Mouse (Mus musculus) olfactory bulb, adult 2 months (tissue): ENCODE results near the gene Il15. TPM values are rescaled to one million over a fixed set of nuclear protein-coding genes. Genes with fewer than 3 reads are reported as not detected.
A peak's percentile ranks its signal among the peaks of the same experiment; 100 is the strongest.

Experiments used
- H3K27ac ChIP-seq: fragments of 200-500 bp; 2 replicates; pipeline ENCODE4 v1.5.1; 2012; ENCODE audit warnings: low read depth, low read length; ENCODE audit not compliant: insufficient read depth
- H3K4me1 ChIP-seq: fragments of 200-500 bp; 2 replicates; pipeline ENCODE4 v1.6.1; 2012; ENCODE audit warnings: low read length; ENCODE audit not compliant: control insufficient read depth, insufficient read depth
- H3K4me3 ChIP-seq: fragments of 200-500 bp; 2 replicates; pipeline ENCODE4 v1.5.1; 2012; ENCODE audit warnings: mild to moderate bottlenecking, low read depth, low read length, moderate library complexity; ENCODE audit not compliant: insufficient read depth
- CTCF ChIP-seq: fragments of 200-500 bp; IDR thresholded peaks from 2 replicates; pipeline ENCODE4 v1.5.1; 2012; ENCODE audit warnings: low read depth, mild to moderate bottlenecking, low read length, moderate library complexity; ENCODE audit not compliant: insufficient read depth
- POLR2A ChIP-seq: fragments of 200-500 bp; IDR thresholded peaks from 2 replicates; pipeline ENCODE4 v1.6.1; 2012; ENCODE audit warnings: mild to moderate bottlenecking, low read depth, low read length, moderate library complexity; ENCODE audit not compliant: insufficient read depth
- WGBS: fragments of 180-500 bp; shearing (Covaris S2); methylation state at CpG from one replicate; pipeline ENCODE4 v1.1.7; 2018; 5-methylcytosine and 5-hydroxymethylcytosine counted together
- polyA plus RNA-seq: library from polyadenylated mRNA; stranded (reverse); fragments of >200 nt; gene quantifications from 2 replicates; pipeline ENCODE4 v1.2.4, GENCODE M21; 2012; ENCODE audit warnings: low replicate concordance; ENCODE audit not compliant: missing spikeins, insufficient read depth, insufficient read length

The Il15 gene
- polyA plus RNA-seq = not detected in 2 replicates

DNA sequence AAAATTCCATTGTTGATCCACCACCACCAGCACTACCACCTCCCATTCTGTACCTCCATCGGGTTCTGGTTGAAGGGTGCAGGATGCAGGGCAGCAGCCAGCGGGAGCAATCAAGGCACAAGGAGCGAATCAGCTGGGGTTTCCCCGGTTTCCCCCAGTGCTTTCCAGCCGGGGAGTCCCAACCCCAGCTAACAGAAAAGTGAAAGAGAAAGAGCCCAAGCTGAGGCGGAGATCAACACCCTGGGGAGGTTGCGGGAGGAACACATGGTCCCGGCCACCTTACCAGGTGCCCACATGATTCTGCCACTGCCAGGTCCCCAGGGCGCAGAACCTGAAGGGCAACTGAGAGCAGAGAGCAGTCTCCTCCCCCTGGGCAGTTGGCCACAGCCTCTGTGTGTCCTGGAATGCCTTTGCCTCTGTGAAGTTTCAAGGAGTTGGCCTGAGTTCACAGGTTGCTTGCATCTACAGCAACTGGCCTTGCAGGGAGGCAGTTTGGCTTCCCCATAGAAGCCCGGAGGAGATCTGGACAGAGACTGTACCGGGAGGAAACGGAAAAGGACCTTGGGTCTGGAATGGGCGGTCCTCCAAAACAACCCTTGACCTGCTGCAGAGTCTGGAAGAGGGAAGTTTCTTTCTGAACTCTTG is at the start of gene Il15:
Gene Il15, minus strand, starts transcription at position 537 of the 645 bp plus-strand sequence.
- WGBS = 20% methylated on average over 13 of the region's 13 CpGs
- TF ChIP-seq CTCF = no peak
- no peak for TF ChIP-seq POLR2A
- peak within 1 kb of the TSS; percentile 4; the same call in 1 of the 2 replicates for H3K27ac ChIP-seq
- peaks cover 11% of the 10 kb centered on the region for H3K4me1 ChIP-seq
- peak within 1 kb of the TSS; percentile 39 for H3K4me3 ChIP-seq

DNA sequence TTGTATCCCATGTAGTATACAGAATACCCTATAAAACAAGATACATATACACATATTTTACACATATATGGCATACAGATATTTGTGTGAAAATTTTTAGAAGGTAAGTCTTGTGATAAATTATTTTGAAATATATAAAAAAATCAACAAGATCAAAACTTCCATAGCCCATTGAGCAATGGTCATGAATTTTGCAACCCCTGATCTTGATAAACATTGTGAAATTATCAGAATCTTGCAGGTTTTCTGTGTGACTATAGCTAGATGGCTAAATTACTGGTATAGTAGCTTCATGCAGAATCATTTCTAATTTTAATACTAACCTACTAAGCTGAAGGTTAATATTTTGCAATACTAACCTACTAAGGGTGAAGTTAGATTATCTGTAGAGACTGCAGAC is 41.9 kb upstream of the Il15 start:
- no peak overlapping the region for H3K4me3 ChIP-seq

DNA sequence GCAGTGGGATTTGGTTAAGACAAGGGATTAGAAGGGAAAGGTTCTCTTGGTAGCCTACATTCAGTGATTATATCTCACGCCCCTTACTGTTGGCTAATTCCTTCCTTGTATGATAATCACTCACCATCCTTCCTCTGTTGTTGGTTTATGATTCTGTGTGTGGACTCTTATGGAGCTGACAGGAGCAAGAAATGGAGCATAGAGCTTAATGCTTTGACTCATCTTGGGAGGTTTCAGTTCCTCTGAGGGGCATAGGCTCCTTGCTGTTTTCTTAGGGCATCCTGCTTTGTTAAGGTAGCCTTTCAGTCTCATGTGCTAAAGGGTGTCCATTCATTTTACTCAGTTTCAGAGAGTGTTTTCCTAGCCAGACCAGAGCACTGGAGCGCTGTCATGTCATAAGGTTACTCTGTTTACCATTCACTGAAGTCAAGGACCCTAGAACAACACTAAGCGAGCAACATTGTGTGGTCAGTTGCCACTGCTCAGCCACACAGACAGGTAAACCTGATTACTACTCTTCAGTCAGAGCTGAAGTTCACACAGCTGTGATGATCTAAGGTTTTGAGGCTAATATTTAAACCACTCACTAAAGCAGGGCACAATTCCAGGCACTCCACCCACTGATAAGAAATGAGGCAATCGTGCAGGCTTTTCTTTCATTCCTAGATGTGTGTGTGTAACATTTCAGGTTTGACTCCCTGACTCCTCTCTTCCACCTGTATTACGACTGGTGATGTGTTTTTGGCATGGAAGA is 13.7 kb upstream of the Il15 start:
- TF ChIP-seq CTCF (no peak), POLR2A (no peak)
- no peaks in the 10 kb centered on the region for H3K4me1 ChIP-seq
- 86% methylated on average over 5 of the region's 5 CpGs for WGBS
- no peak overlapping the region for H3K27ac ChIP-seq
- H3K4me3 ChIP-seq = no peak overlapping the region

More for the DNA sequence above, 41.9 kb upstream of the Il15 start:
- H3K27ac ChIP-seq = no peak overlapping the region
- H3K4me1 ChIP-seq = no peaks in the 10 kb centered on the region
- TF ChIP-seq POLR2A (no peak), CTCF (no peak)

DNA sequence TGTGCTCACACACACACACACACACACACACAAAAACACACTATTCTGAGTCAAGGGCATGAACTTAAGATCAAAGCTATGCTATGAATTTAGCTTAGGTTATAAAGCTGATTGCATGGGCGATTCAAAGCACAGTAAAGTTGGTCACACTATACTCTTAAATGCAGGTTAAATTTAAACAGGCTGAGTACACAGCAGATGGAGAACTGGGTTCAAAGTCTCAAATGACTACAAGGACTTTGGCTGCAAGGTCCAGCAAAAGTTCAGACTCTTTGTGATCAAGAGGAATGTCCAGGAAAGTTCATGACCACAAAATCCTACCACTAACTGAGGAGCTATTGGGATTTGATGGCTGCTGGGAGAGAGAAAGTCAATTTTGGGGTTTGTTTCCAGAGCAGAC is 12.5 kb upstream of the Il15 start:
- WGBS = 92% methylated on average over 1 of the region's 1 CpGs
- H3K4me3 ChIP-seq = no peak overlapping the region
- H3K4me1 ChIP-seq = no peaks in the 10 kb centered on the region
- no peak for TF ChIP-seq POLR2A
- TF ChIP-seq CTCF = no peak
- H3K27ac ChIP-seq = no peak overlapping the region

DNA sequence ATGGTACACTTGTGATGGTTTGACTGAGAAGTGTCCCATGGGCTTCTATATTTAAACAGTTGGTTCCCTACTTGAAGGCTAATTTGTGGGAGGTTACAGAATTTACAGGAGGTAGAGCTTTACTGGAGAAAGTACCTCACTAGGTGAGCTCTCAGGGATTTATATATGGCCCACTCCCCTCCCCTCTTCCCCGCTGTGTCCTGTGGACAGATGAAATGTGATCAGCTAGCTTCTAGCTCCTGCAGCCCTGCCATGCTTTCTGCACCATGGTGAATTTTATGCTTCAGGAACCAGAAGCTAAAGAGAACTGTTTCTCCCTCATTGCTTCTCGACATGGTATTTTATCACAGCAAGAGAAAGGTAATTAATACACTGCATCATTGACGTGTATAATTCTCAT is 7.1 kb upstream of the Il15 start:
- WGBS = 67% methylated on average over 3 of the region's 3 CpGs
- Histone ChIP-seq H3K4me3 (no peak overlapping the region), H3K27ac (no peak overlapping the region), H3K4me1 (no peaks in the 10 kb centered on the region)
- no peak for TF ChIP-seq CTCF
- no peak for TF ChIP-seq POLR2A

GRCm38 (mm10) chr8:82407060-82407459 is 4.0 kb upstream of the Il15 start:
- TF ChIP-seq CTCF (no peak), POLR2A (no peak)
- H3K4me1 ChIP-seq = peaks cover 11% of the 10 kb centered on the region
- H3K27ac ChIP-seq = no peak overlapping the region
- no peak overlapping the region for H3K4me3 ChIP-seq
- WGBS = 79% methylated on average over 1 of the region's 1 CpGs

GRCm38 (mm10) chr8:82404068-82404467 is 1.0 kb upstream of the Il15 start:
- WGBS = 98% methylated on average over 3 of the region's 3 CpGs
- Histone ChIP-seq H3K4me3 (no peak overlapping the region), H3K27ac (no peak overlapping the region), H3K4me1 (peaks cover 11% of the 10 kb centered on the region)
- no peak for TF ChIP-seq CTCF
- TF ChIP-seq POLR2A = no peak

DNA sequence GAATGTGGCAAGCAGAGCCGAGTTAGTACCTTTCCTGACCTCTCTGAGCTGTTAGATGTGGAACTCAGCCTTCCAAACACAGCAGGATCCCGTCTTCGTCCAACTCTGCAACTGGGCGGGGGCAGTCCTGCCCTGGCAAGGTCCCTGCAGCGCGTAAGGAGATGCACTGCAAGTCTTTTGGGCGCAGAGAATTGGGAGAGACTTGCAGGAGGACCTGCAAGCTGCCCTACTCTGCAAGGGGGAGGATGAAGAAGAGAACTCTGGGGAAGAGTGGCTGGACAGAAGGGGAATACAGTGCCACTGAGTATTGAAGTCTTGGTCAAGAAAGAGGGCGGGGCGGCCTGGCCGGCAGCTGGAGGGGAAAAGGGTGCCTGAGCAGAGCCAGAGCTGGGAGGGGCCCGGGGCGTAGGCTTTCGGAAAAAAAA is 749 bp downstream of the Il15 start:
- 7% methylated on average over 13 of the region's 13 CpGs for WGBS
- H3K27ac ChIP-seq = peak overlapping the region; percentile 4; the same call in 1 of the 2 replicates
- peak overlapping the region; percentile 39 for H3K4me3 ChIP-seq
- H3K4me1 ChIP-seq = peaks cover 11% of the 10 kb centered on the region
- TF ChIP-seq CTCF = no peak
- no peak for TF ChIP-seq POLR2A

DNA sequence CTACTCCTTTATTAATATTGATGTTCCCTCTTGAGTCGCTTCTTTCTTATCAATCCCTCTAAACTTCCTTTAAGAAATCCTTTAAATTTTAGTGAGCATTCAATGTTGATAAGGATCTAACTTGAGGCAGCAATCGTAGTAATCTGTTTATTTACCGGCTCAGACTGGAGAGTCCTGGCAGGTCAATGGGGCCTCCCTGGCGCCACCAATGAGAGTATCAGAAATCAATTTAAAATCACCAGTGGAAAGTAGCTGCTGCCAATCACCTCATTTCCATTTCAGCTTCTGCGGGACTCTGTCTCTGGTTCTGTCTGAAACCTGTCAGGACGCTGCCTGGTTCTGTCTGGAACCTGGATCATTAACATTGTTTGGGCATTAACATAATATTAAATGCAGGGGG is 1.5 kb downstream of the Il15 start:
- 55% methylated on average over 6 of the region's 6 CpGs for WGBS
- H3K4me1 ChIP-seq = peaks cover 11% of the 10 kb centered on the region
- H3K4me3 ChIP-seq = no peak overlapping the region
- TF ChIP-seq POLR2A (no peak), CTCF (no peak)
- H3K27ac ChIP-seq = no peak overlapping the region
